Mouse (Mus musculus) B cell, adult 2 months (primary cell): Measurements from ENCODE around the gene Myo18b.

Experiments used
- DNase-seq, 2 experiments: peaks; one replicate each; pipeline ENCODE4 v3.0.0; 2022

The Myo18b gene

GRCm38 (mm10) chr5:112895674-112896654 is at the start of gene Myo18b:
TSS of gene Myo18b (minus strand) at chr5:112896362.
- DNase-seq, result no peak

- no peak for DNase-seq
These were observed 49.8 kb upstream of the Myo18b start for GRCm38 (mm10) chr5:112945925-112946324.

GRCm38 (mm10) chr5:112942244-112942643 is 46.1 kb upstream of the Myo18b start:
- no peak for DNase-seq

GRCm38 (mm10) chr5:112941001-112941400 is 44.8 kb upstream of the Myo18b start:
- DNase-seq, result no peak

- no peak for DNase-seq
These were observed 40.5 kb upstream of the Myo18b start for GRCm38 (mm10) chr5:112936632-112937031.

- no peak for DNase-seq
These were observed 39.3 kb upstream of the Myo18b start for GRCm38 (mm10) chr5:112935436-112935835.

GRCm38 (mm10) chr5:112932878-112933567 is 36.9 kb upstream of the Myo18b start:
- no peak for DNase-seq

GRCm38 (mm10) chr5:112931901-112932300 is 35.7 kb upstream of the Myo18b start:
- no peak for DNase-seq

GRCm38 (mm10) chr5:112928201-112928881 is 32.2 kb upstream of the Myo18b start:
- DNase-seq, result no peak

GRCm38 (mm10) chr5:112925422-112925821 is 29.3 kb upstream of the Myo18b start:
- DNase-seq, result no peak

GRCm38 (mm10) chr5:112924806-112925205 is 28.6 kb upstream of the Myo18b start:
- DNase-seq, result no peak

- no peak for DNase-seq
These were observed 27.7 kb upstream of the Myo18b start for GRCm38 (mm10) chr5:112923841-112924240.

- DNase-seq, result no peak
These were observed 25.8 kb upstream of the Myo18b start for GRCm38 (mm10) chr5:112921914-112922313.

- DNase-seq, result no peak
These were observed 14.2 kb upstream of the Myo18b start for GRCm38 (mm10) chr5:112910381-112910780.

- no peak for DNase-seq
These were observed 12.0 kb upstream of the Myo18b start for GRCm38 (mm10) chr5:112908169-112908614.

GRCm38 (mm10) chr5:112907504-112907903 is 11.3 kb upstream of the Myo18b start:
- no peak for DNase-seq

GRCm38 (mm10) chr5:112893462-112894060 is 2.6 kb downstream of the Myo18b start:
- no peak for DNase-seq

- DNase-seq, result no peak
These were observed 3.8 kb downstream of the Myo18b start for GRCm38 (mm10) chr5:112892411-112892810.

- no peak for DNase-seq
These were observed 7.5 kb downstream of the Myo18b start for GRCm38 (mm10) chr5:112888651-112889050.

GRCm38 (mm10) chr5:112886687-112887491 is 9.3 kb downstream of the Myo18b start:
- no peak for DNase-seq

GRCm38 (mm10) chr5:112877391-112878115 is 18.6 kb downstream of the Myo18b start:
- no peak for DNase-seq
